8 mouse cellular contexts compared by ENCODE assay signal in genomic region chr1:179502565-179502964, GRCm38 (mm10). TPM values are rescaled to one million over a fixed set of nuclear protein-coding genes. Genes with fewer than 3 reads are reported as not detected.
DNase-seq lines count a peak whose midpoint lies in the region; ATAC-seq and TF ChIP-seq lines count a peak whose summit lies in the region.
"Had no signal": no experiment of that assay in that cellular context is flagged by ENCODE, and none has a peak within 500 bp of the region (broad histone marks: within the 10 kb centered on the region; RNA-seq: fewer than 3 reads in every experiment).

No protein-coding gene starts in this region.

- no peaks in the 10 kb centered on the region for H3K27me3 ChIP-seq in kidney, embryonic 15.5 days

- H3K36me3 ChIP-seq in ES-E14 (ENCODE audit: control insufficient read depth, insufficient read depth, low read length, poor library complexity, severe bottlenecking): peaks cover 3% of the 10 kb centered on the region; the same call in 1 of the 2 replicates
- H3K36me3 ChIP-seq in kidney, embryonic 15.5 days: no peaks in the 10 kb centered on the region

- no peak overlapping the region for H3K27ac ChIP-seq in ES-E14 (ENCODE audit: insufficient read depth, low read depth, low read length, poor library complexity, severe bottlenecking)
- H3K27ac ChIP-seq in kidney, embryonic 15.5 days: no peak overlapping the region

- DNase-seq in kidney, adult 9 months: peak; percentile 16
- DNase-seq in kidney, adult 11 months: no peak
- DNase-seq in CD4-positive helper T cell, adult 2 months (ENCODE audit: low read depth, low spot score): peak; percentile 35
- no peak for DNase-seq in ES-E14 (ENCODE audit: low read depth, low spot score)
- no peak for DNase-seq in urinary bladder, postnatal 14 days (ENCODE audit: low spot score)

- in situ Hi-C loops in ES-E14 (cut with MboI; ENCODE audit: low sequenced_read_pairs in 2 of 2, unreplicated experiment in 2 of 2): no loop called here

- H3K9me3 ChIP-seq in ES-E14 (ENCODE audit: control insufficient read depth, insufficient read depth, low read depth, low read length): no peaks in the 10 kb centered on the region
- no peaks in the 10 kb centered on the region for H3K9me3 ChIP-seq in kidney, embryonic 15.5 days (replicated peaks)

- no peak overlapping the region for H3K9ac ChIP-seq in ES-E14 (ENCODE audit: insufficient read depth, low read depth, low read length, poor library complexity, severe bottlenecking)
- no peak overlapping the region for H3K9ac ChIP-seq in kidney, embryonic 15.5 days

- 19% methylated on average over 3 of the region's 3 CpGs for WGBS in kidney, embryonic 15.5 days

- no peak overlapping the region for H3K4me2 ChIP-seq in kidney, embryonic 15.5 days

- peak; percentile 55; the same call in 1 of the 2 replicates for ATAC-seq in granulocyte monocyte progenitor cell, adult 5-6 weeks (replicated peaks; ENCODE audit: poor library complexity, severe bottlenecking)
- no peak for ATAC-seq in kidney, embryonic 15.5 days (replicated peaks; ENCODE audit: low FRiP score)

- no peak overlapping the region for H3K4me3 ChIP-seq in ES-E14 (ENCODE audit: insufficient read depth in 1 of 2, low read depth in 1 of 2, low read length in 2 of 2, poor library complexity in 1 of 2, severe bottlenecking in 1 of 2)
- no peak overlapping the region for H3K4me3 ChIP-seq in kidney, embryonic 15.5 days (replicated peaks)
- H3K4me3 ChIP-seq: myocyte had no signal

- H3K4me1 ChIP-seq in ES-E14 (ENCODE audit: control insufficient read depth in 2 of 2, insufficient read depth in 2 of 2, low read length in 2 of 2, poor library complexity in 1 of 2): no peaks in the 10 kb centered on the region; a peak in 1 of 4 replicates
- no peaks in the 10 kb centered on the region for H3K4me1 ChIP-seq in kidney, embryonic 15.5 days

TF ChIP-seq in ES-E14, 5 proteins besides CTCF, POLR2A, EP300 and RAD21:
- TF ChIP-seq HCFC1 (IDR thresholded peaks at IDR 0.05; ENCODE audit: borderline replicate concordance, insufficient read depth, low read length): no peak
- TF ChIP-seq ZC3H11A (IDR thresholded peaks at IDR 0.05; ENCODE audit: borderline replicate concordance, low read depth, low read length): 0 out of 2 replicates have a peak, but pooled peaks have one; percentile 5

RNA-seq across cellular contexts. Expression of gene Smyd3, which starts 15.3 kb away (rescaled TPM):
- total RNA-seq in ES-E14 (2012; rRNA removed): 18.3 and 26.5 TPM in 2 replicates
- total RNA-seq in granulocyte monocyte progenitor cell, adult 5-6 weeks (2014; fragmentation: Nextera tagmentation): 34.9 and 35.7 TPM in 2 replicates
- 29.7 and 30.2 TPM in 2 replicates for total RNA-seq in granulocyte monocyte progenitor cell, adult 5-6 weeks (2017)
- 19.3 and 21.8 TPM in 2 replicates for polyA plus RNA-seq in kidney, embryonic 15.5 days (2015; fragmentation: Nextera tagmentation; extraction: Ambion mirVana)

RNA-seq across cellular contexts. Expression of gene Tfb2m, which starts 43.5 kb away (rescaled TPM):
- total RNA-seq in ES-E14 (2012; rRNA removed): 13.1 and 18.7 TPM in 2 replicates
- 34.0 and 37.0 TPM in 2 replicates for total RNA-seq in granulocyte monocyte progenitor cell, adult 5-6 weeks (2014; fragmentation: Nextera tagmentation)
- total RNA-seq in granulocyte monocyte progenitor cell, adult 5-6 weeks (2017): 30.3 and 40.0 TPM in 2 replicates
- 29.2 and 33.6 TPM in 2 replicates for polyA plus RNA-seq in kidney, embryonic 15.5 days (2015; fragmentation: Nextera tagmentation; extraction: Ambion mirVana)

RNA-seq across cellular contexts. Expression of gene Cnst, which starts 43.6 kb away (rescaled TPM):
- 11.2 and 12.8 TPM in 2 replicates for total RNA-seq in ES-E14 (2012; rRNA removed)
- total RNA-seq in granulocyte monocyte progenitor cell, adult 5-6 weeks (2014; fragmentation: Nextera tagmentation): 15.8 and 17.5 TPM in 2 replicates
- 18.4 and 19.1 TPM in 2 replicates for total RNA-seq in granulocyte monocyte progenitor cell, adult 5-6 weeks (2017)
- 13.8 and 15.1 TPM in 2 replicates for polyA plus RNA-seq in kidney, embryonic 15.5 days (2015; fragmentation: Nextera tagmentation; extraction: Ambion mirVana)

Comparison
In these comparisons a context has a peak if more than half of its experiments do, and no peak if none do; other contexts are left out.
1. DNase-seq: peak in kidney, adult 9 months (single experiment) and CD4-positive helper T cell, adult 2 months (single experiment); none in kidney, adult 11 months (single experiment), ES-E14 (single experiment) and urinary bladder, postnatal 14 days (single experiment).